Mouse (Mus musculus) right cerebral cortex, postnatal 14 days (tissue): Measurements from ENCODE around the gene Ankrd11.
A peak's percentile ranks its signal among the peaks of the same experiment; 100 is the strongest.

Source experiments
- DNase-seq: peaks from one replicate; pipeline ENCODE4 v3.0.0; 2022

The Ankrd11 gene

GRCm38 (mm10) chr8:122923431-122924090, 118.5 kb downstream of the Ankrd11 start:
- DNase-seq, result no peak

- no peak for DNase-seq
These were observed 119.1 kb downstream of the Ankrd11 start for GRCm38 (mm10) chr8:122922945-122923344.

DNA sequence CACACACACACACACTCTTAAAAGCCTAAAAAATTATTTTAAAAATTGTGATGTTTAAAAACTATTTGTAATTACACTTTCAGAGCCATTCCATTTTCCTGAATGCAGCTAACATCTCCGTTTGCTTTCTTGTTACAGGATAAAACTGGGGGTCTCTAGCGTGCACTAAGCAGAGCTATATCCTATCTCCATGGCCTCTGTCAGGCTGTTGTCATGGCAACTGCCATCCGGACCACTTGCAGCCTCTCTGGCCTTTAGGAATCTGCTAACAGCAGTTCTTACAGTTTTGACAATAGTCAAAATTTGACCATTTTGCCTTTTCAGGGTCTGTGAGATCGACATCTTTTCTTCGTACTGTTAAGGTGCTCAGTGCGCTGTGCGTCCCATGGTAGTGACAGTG, 121.2 kb downstream of the Ankrd11 start:
- no peak for DNase-seq

DNA sequence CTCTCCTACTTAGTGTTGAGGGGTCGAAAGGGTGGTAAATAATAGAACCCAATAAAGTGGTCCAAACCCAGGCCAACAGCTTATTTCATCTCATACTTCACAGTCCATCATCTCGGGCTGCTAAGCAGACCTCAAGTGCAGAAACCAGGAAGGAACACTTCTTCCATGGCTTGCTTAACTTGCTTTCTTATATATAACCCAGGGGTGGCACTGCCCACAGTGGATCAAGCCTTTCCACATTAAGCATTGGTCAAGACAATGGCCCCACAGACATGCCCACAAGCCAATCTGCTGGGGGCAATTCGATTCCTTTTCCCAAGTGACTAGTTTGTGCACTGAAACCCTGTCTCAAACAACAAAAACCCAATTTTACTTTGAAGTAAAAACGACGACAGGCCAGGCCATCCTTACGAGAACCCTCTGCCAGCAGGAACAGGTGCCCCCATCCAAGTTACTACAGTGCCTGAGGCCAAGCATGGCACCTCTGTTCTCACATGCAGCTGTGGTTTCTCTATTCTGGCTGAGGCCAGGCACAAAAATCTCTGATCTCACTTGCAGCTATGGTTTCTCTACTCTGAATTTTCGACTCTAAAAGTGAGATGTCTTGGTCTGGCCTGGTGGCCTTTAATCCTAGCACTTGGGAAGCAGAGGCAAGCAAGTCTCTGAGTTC, 123.5 kb downstream of the Ankrd11 start:
- no peak for DNase-seq

- no peak for DNase-seq
These were observed 124.3 kb downstream of the Ankrd11 start for GRCm38 (mm10) chr8:122917531-122918392.

DNA sequence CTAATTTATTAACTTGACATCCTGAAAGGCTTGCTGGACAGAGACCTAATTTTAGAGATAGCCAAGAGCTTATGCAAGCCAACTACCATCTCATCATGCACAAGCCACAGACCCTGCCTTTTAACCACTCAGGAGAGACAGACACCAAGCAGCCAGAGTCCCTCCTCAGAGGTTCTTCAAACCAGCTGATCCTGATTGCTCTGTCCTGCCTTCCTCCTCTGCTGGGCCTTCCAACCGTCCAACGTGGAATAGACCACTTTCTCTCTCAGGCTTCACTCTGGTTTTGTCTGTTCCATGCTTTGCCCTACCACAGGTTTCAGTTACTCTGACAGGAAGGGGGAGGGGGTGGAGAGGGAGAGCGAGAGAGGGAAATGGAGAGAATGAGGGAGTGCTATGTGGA, 125.3 kb downstream of the Ankrd11 start:
- DNase-seq, result no peak

- DNase-seq, result no peak
These were observed 129.2 kb downstream of the Ankrd11 start for GRCm38 (mm10) chr8:122912871-122913270.

- DNase-seq, result no peak
These were observed 129.9 kb downstream of the Ankrd11 start for GRCm38 (mm10) chr8:122912150-122912549.

DNA sequence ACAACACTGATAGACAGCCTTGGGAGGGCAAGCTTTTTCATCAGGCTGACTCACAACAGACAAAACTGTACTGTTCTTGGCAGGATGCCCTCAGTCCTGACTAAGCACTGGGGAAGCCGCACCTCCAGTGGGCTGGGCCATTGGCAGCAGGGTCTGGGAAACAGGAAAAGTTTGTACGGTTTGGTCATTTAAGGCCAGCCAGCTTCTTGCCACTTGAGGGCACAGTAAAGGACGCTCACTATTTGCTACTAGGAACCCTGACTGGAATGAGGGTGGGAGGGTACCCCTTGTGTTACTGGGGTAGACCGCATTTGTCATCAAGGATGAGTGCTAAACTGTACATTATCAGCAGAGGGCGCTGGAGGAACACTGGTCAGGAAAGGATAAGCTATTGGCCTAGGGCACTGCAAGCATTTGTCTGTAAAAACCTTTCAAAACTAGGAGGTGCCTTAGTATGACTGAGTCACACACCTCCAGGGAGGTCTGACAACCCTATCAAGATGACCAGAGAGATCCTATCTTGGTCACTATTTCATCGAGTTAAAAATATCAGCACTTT, 135.5 kb downstream of the Ankrd11 start:
- DNase-seq, result peak; percentile 77

DNA sequence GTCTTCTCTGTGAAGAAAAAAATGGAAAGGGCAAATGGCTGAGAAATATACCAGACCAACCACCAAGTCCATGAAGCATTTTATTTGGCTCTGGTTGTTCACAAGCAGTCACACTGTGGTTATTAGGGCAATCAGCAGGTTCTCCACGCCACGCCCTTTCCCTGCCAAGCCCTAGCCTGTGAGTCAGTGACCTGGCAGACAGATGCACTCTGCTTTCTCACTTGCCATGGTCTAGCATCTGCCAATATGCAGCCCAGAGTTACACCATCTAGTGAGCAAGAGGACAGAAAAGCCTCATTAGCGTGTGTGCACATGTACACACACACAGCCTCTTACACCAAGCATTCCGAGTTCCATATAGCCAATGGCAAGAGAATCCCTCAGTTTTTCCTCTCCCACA, 136.7 kb downstream of the Ankrd11 start:
- DNase-seq, result no peak

DNA sequence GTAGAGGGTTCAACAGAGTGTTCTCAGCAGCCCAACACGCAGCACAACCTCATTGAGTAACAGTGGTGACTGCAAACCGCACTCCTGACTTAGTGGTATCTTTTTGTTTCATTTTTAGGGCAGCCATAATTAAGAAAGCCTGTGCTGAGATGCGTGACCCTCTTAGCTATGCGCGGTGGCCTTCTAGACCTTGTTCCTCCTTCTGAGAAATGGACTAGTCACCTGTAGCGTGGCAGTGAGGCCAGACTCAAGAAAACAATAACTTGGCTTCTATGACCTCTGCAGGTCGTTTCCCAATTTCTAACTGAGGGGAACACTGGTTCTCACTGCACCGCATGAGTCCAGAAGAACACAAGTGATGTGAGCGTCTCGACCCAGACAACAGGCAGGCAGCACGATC, 137.6 kb downstream of the Ankrd11 start:
- no peak for DNase-seq

DNA sequence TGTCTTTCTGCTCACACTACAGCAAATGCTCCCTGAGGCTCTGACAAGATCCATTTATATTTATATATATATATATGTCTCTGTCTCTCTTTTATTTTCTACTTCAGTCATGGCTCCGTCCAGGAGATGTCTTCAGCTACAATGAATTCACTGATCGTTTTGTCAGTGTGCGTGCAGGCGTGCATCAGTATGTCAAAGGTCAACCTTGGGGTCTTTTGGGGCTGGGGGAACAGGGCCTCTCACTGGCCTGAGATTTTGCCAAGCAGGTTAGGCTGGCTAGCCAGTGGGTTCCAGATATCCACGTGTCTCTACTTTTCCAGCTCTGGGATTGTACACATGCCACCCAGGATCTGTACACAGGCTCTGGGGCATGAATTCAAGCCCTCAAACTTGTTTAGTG, 139.1 kb downstream of the Ankrd11 start:
- no peak for DNase-seq

GRCm38 (mm10) chr8:122902581-122902980, 139.5 kb downstream of the Ankrd11 start:
- DNase-seq, result no peak

DNA sequence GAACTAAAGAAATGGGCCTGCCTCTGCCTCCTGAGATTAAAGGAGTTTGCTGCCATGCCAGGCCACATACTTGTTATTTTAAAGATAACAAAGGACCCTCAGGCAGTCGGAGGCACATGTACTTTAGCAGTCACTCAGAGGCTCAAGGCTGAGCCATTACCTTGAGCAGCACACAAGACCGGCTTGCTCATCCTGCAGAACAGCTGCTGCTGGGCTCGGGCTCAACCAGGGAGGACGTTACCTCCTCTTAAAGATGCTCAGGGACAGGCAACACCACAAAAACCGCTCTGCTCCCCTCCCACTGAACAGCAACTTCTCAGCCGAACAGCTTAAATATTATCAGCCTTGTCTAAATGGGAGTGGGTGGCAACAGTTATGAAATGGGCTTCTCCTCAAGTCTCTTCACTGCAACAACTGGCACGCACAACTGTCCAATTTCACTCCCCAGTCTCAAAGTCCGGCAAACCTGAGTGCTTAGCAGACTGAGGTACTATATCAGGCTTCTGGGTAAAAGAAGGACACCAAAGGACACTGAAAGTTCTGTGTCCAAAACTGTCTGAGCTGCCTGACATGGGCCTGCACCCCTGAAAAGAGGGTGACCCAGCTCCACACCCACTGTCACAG, 140.1 kb downstream of the Ankrd11 start:
- DNase-seq, result no peak

DNA sequence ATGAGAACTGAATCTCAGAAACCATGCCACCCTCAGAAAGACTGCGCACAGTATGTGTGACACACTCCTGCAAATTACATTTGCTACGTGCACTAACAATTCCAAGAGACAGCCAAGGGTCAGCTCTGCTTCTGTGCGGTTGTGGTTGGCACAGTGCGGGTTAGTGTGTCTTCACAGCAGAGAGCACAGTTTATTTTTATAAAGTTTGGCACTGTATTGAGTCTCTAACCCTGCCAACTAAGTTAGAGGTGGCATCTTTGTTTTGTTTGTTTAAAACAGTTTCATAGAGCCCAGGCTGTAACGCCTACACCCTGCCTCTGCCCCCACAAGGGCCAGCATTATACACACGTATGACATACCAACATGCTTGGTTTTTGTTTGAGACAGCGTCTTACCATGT, 140.6 kb downstream of the Ankrd11 start:
- no peak for DNase-seq

DNA sequence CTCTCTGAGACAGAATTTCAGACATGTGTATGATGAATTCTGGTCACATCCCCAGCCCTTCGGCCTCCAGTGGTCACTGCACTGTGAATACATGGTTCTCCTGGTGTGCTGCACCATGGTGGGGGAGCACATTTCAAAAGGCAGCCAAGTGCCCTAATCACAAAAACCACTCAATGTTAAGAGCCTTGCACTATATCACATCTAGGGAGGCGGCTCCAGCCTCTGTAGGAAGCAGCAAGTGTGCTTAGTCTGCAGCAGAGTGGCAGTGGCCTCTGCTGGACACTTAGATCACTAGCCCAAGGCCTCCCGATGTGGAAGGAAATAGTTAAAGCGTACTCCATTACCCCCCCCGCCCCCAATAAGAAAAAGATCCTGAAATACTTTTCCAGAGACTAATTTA, 143.0 kb downstream of the Ankrd11 start:
- no peak for DNase-seq

- no peak for DNase-seq
These were observed 143.6 kb downstream of the Ankrd11 start for GRCm38 (mm10) chr8:122898473-122898872.

GRCm38 (mm10) chr8:122898018-122898417, 144.1 kb downstream of the Ankrd11 start:
- no peak for DNase-seq

GRCm38 (mm10) chr8:122897200-122897599, 144.9 kb downstream of the Ankrd11 start:
- no peak for DNase-seq

GRCm38 (mm10) chr8:122896317-122896716, 145.8 kb downstream of the Ankrd11 start:
- DNase-seq, result no peak

DNA sequence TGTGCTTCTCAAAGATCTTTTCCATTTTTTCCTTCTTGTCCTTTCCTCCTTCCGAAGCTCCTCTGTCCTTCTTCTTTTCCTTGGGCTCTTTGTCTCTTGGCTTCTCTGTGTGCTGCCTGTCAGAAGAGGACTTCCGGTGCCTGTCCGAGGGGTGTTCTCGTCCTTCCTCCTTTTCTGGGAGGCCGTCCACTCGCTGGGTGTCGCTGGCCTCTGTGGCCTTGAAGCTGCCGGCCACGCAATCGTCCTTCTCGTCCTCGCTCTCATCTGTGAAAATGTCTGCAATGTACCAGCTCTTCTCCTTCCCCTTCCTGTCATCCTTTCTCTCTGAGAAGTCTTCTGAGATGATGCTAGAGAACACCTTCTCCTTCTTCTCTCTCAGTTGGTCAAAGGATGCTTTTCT, 148.6 kb downstream of the Ankrd11 start:
- no peak for DNase-seq

- DNase-seq, result no peak
These were observed 150.6 kb downstream of the Ankrd11 start for GRCm38 (mm10) chr8:122891440-122891839.

DNA sequence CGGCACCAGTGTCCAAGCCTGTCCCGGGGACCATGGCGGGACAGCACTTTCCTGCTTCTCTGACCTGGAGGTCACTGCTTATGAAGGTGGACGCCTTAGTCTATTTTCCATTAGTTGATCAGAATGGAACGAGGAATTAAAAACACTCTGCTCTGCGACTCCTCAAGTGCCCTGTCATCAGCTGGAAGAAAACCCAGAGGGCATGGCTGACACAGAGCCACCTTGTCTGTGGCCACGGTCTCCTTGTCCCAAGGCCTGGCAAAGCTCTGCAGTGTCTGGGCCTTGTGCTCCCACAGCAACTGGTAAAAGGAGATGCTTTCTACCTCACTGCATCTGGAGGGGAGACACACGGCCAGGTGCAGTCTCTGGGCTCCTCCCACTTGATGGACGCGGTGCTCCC, 158.4 kb downstream of the Ankrd11 start:
- no peak for DNase-seq
